Mouse (Mus musculus) kidney, adult 9 months (tissue): Measurements from ENCODE around the gene Sbno2.

ENCODE experiments used
- DNase-seq: peaks from one replicate; pipeline ENCODE4 v3.0.0; 2022

Sbno2 gene

GRCm38 (mm10) chr10:80141786-80142529, 36.6 kb upstream of the Sbno2 start:
- DNase-seq, result peak; percentile 98

DNA sequence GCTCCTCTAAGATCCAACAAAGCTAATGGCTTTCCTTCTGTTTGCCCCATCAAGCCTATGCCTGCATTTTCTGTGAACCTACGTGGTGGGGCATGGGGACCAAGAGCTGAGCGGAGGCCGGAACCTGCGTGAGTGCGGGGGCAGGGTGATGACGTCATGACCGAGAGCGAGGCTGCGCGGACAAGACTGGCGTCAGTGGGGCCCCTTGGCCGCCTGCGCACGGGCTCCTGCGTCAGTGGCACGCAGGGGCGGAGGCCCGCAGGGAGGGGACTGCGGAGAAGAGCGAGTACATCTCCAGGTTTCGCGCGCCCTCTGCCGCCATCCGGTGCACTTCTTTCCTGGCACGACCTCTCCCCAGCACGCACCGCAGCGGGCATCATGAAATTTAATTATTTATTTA, 35.9 kb upstream of the Sbno2 start:
- peak; percentile 97 for DNase-seq

DNA sequence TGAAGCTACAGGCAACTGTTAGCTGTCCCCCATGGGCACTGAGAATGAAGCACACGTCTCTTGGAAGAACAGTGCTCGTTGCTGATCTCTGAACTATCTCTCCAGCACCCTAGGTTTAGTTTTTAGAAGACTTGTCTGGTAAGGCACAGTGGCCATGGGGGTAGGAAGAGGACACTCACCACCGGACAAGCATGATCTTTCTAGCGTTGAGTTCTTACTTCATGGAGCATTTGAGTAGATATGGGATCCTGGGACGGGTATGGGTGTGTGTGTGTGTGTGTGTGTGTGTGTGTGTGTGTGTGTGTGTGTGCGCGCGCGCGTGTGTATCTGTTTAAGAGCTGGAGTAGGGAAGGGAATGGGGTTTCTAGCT, 35.3 kb upstream of the Sbno2 start, which contains the start of gene Cbarp:
Cbarp (minus strand) TSS at position 170 of the 370 bp plus-strand sequence.
- DNase-seq, result no peak

DNA sequence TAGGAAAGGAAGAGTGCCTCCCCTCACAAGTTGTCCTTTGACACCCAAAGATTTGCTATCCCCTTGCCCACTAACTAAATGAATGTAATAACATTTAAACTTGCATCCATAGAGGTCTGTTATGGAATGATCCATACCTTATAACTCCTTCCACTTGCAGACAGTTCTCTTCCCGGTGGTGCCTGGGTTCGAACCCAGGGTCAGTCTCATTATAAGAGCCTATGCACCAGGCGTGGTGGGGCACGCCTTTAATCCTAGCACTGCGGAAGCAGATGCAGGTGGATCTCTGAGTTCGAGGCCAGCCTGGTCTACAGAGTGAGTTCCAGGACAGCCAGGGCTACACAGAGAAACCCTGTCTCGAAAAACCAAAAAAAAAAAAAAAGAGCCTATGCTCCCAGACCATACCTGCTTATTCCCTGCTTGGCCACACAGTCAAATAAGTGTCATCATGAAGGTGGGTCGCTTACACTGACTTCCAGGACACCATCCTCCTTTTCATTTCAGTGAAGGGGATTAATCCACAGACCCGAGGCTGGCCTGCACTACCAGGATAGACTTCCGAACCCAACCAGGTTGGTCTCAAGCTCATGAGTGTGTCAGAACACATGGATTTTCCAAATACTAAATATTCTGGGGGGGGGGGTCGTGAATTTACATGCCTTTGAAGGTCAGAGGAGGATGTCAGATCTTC, 34.7 kb upstream of the Sbno2 start:
- peak; percentile 35 for DNase-seq

GRCm38 (mm10) chr10:80139439-80139775, 34.0 kb upstream of the Sbno2 start:
- no peak for DNase-seq

DNA sequence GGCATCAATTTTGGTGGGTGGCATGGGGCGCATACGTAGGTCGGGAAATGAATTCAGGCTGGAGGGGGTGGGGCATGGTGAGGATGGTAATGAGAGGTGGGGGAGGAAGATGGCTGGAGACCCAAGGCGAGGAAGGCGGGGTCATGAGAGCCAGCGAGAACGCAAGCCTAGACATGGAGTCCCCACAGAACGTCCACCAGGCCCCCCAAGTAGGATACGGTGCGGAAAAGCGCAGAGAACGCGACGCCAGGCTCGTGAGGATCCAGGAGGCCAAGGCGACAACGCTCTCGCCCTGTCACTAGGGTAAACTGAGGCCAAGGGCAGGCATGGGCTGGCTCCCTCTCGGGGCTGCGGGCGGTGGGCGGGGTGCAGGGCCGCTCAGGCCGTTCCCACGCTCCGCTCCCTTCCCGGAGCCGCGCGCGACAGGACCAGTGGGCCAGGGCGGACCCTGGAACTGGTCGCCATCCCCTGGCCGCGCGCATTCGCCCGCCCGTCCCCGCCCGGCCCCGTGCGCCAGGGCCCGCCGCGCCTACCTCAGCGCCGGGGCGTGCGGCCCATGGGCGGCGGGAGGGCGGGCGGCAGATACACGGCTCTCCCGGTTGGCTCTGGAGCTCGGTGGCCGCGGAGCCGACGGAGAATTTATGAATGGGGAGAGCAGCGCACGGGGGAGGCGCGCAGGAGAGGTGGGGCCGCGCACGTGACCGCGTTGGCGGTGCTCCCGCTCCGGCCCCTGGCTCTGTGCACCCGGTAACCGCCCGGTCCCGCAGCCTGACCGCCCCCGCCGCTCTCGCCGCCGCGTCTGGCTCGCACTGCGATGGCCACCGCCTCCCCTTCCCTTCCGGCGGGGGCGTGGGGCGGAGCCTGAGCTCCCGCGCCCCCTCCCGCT, 33.4 kb upstream of the Sbno2 start, which contains the start of gene Atp5d:
Atp5d (plus strand) TSS at position 80 of the 886 bp plus-strand sequence.
- DNase-seq, result peak; percentile 61

- DNase-seq, result no peak
Measured at GRCm38 (mm10) chr10:80137626-80138552, 32.5 kb upstream of the Sbno2 start.

- DNase-seq, result no peak
Measured at GRCm38 (mm10) chr10:80136952-80137625, 31.7 kb upstream of the Sbno2 start.

GRCm38 (mm10) chr10:80136179-80136951, 31.0 kb upstream of the Sbno2 start:
- no peak for DNase-seq

DNA sequence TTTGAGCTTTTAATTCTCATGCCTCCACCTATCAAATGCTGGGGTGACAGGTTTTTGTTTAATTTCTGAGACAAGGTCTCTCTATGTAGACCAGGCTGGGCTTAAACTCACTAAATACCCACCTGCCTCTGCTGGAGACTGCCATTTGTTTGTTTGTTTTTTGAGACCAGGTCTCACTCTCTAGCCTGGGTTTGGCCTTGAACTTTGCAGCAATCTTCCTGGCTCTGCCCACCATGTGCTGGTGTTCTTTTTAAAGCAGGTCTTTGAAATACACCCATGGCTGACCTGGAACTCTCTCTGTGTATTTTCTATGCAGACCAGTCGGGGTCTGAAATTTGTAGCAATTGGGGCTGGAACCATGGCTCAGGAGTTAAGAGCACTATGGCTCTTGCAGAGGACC, 30.3 kb upstream of the Sbno2 start:
- no peak for DNase-seq

DNA sequence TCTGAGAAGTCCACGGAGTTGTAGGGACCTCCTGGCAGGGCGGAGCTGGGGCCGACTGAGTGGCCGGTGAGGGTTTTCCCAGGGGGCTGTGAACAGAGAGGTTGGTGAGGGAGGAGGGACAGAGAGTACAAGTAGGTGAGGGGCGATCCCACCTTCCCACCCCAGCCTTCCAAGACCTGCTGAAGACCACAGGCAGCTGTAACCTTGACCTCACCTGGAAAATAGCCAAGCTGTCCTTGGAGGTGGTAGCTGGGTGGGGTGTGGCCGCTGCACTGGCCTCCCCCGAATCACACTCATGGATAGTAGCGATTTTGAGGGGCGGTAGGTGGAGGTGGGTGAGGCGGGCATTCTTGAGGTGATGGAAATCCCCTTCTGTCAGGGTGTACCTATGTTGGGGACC, 29.8 kb upstream of the Sbno2 start:
- no peak for DNase-seq

DNA sequence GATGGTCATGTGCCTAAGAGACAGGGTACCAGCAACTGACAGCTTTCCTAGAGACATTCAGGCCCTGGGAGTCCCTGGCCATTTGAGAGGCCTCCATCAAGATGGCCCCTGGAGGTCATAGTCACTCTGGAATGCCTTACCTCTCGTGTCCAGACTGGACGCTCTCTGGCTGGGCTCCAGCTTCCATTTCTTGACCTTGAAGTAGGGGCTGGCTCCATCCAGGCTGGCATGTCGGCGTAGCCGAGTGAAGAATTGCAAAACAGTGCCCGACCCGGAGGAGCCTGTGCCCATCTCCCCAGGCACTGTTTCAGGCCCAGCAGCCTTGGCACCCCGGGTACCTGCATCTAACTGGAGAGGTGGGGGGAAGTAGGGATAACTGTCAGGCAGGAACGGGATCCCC, 29.1 kb upstream of the Sbno2 start:
- no peak for DNase-seq

- peak; percentile 45 for DNase-seq
Measured at GRCm38 (mm10) chr10:80133226-80133849, 28.0 kb upstream of the Sbno2 start.

GRCm38 (mm10) chr10:80131952-80132350, 26.6 kb upstream of the Sbno2 start:
- DNase-seq, result no peak

- no peak for DNase-seq
Measured at GRCm38 (mm10) chr10:80131316-80131951, 26.1 kb upstream of the Sbno2 start.

- peak; percentile 86 for DNase-seq
Measured at GRCm38 (mm10) chr10:80130403-80131031, 25.1 kb upstream of the Sbno2 start.

DNA sequence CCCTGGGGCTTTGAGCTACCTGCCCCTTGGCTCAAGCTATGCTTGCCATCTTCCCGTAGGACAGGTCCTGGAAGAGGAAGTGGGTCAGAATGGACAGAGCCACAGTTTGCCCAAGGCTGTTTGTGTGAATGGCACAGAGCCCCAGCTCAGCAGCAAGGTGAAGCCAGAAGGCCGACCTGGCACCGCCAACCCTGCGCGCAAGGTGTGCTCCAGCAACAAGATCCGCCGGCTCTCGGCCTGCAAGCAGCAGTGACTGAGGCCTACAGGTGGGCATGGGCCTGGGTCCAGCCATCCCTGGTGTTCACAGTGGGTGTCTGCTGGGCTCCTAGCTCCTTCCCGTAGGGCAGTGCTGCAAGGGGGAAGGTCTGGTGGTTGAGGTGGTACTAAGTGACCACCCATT, 24.5 kb upstream of the Sbno2 start:
- DNase-seq, result no peak

- DNase-seq, result no peak
Measured at GRCm38 (mm10) chr10:80127920-80128319, 22.5 kb upstream of the Sbno2 start.

DNA sequence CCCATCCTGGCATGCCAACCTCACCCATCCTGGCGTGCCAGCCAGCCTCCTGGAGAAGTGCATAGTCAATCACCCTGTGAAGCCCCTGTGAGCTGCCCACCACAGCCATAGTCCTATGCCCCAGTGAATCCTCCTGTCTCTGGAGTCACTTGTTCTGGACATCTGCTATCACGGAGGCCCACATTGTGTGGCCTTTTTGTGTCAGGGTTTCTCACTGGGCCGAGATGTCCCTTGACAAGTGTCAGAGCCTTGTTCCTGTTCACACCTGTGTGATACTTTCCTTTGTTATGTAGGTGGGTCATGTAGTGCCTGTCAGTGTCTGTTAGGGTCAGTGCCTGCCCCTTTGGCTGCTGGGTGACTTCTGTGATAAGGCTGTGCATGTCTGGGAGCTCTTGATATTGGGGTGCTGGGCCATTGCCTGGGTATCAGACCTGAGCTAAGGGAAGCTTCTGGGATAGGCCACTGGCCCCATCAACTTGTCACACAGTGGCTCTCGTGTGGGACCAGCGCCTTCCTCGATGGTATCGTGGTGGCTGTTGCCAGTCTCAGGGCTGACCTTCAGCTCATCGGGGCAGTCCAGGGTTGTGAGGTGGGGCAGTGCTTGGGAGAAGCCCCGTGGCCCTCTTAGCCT, 18.7 kb upstream of the Sbno2 start:
- no peak for DNase-seq
